Mouse (Mus musculus) T-cell, adult 2 months (primary cell): ENCODE results near the gene Pip4k2b.
"Not testable (repeated sequence)": the region's sequence is repeated elsewhere in the genome, so short reads cannot be mapped to it uniquely, and the experiment has no call there.

Experiments
- DNase-seq: peaks from one replicate; pipeline ENCODE4 v3.0.0; 2022; ENCODE audit warnings: low spot score

Pip4k2b gene

DNA sequence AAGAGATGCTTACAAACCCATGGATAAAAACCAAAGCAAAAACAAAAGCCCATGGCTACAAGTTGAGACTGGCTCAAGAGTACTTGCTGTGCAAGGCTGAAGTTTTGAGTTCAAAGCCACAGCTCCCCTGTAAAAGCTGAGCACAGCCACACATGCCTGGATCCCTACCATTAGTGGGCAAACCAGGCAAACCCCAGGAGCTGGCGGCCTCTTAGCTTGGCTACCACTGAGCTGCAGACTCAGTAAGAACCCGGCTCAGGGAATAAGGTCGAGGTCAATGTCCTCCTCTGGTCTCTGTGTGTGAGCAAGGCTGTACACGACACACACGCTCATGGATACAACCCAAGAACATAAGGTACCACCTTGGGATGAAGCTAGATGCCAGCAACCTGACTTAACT, 4.0 kb upstream of the Pip4k2b start:
- DNase-seq = no peak

DNA sequence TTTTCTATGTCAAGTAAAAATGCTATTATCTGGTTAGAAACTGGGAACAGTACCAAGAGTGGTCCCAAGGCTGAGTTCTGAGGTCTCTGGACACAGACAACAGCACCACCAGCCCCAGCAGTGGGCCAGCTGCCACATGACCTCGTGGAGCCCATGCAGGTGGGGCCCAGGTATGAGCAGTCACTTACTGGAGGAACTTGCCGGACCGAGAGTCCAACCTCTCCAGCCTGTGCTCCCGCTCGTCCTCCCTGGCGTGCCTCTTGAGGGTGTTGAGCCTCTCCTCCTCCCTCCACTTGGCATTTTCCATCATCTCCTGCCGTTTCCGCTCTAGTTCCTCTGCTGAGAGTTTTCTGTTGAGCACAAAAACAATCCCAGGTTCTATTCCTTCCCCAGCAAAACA, 3.3 kb upstream of the Pip4k2b start:
- no peak for DNase-seq

DNA sequence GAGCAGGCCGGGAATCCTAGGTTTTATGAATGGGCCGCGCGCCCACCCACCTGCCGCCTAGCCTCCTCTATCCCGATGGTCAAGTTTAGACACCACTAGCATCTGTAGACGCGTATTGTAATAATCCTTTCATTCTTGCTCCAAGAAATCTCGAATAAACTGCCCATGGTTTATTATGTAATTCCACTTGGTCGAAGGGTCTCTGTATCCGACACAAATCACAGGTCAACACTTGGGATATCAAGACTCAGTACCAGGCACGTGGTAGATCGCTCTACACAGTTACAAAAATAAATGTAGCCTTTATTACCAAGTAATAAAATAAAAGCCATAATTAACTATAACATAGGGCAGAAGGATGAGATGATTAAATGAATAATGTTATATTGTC, 822 bp upstream of the Pip4k2b start:
- no peak for DNase-seq

DNA sequence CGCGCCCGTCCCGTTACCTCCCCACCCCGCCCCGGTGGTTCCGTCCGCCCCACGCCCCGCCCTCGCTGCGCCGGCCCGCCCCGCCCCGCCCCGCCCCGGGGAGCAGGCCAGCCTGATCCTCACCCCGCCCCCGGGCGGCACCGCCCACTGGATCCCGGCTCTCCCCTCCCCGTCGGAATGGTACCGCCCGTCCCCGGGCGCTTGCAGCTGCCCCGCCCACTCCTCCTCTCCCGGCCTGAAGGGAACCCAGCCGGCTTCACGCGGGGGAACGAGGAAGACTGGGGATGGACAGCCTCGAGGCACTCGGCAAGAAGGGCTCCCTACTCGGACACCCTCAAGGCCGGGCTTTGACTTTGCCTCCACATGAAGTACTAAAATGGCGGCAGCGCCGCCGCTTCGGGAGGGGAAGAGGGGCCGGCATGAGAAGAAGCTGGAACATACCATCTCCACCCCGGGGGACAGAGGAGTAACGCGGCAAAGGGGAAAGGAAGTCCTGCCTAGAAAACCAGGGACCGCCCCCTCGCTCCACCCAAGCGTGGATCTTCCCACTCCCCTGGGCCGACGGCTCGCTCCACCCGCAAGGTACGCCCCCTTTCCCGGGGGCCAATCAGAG, 320 bp upstream of the Pip4k2b start:
- peak; percentile 96 for DNase-seq

DNA sequence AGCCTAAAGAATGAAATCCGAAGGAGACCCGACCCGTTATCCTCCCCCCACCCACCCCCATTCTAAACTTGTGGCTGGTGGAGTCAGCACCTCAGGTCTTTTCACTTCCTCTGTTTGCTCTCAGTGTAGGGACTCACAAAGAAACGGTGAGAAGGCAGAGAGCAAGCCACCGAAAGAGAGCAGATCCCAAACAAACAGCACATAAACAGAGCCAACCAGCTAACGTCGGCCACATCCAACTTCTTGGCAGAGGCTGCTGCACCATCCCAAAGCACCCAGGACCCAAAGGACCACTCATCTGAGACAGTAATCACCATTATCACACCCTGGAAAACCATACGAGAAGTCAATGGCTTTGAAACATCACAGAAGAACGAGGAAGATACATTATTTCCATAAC, 1.1 kb downstream of the Pip4k2b start:
- DNase-seq = no peak

DNA sequence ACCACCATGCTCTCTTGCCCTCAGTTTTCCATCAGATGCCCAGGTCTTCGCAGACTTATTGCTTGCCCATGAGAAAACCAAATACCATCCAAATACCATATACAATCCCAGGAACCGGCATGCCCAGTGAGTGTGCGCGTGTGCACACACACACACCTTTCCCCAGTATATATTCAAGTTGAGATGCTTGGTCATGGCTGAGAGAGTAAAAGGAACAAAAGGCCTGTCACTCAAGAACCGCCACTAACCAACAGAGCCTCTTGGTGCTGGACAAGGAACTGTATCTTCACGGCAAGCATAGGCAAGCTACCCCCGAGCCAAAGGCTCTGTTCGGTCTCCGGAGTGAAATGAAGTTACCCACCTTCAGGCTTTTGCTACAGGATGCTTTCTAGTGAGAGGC, 1.9 kb downstream of the Pip4k2b start:
- no peak for DNase-seq

DNA sequence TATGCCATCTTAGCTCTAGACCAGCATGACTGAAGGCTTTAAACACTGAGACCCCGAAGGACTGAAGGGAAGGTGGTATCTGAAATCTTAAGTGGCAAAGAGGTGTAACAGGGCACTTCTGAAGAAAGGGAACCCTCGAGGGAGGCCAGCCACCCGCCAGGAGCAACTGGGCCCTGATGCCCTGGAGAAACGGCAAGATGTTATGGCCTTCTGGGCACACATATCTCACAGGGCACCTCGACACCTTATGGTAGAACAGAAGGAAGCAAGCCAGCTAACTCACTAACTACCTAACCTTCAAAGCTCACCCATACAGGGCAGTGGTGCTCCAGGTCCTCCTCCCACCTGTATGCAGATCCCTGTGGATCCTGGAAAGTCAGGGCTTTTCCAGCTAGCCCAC, 2.3 kb downstream of the Pip4k2b start:
- DNase-seq = no peak

DNA sequence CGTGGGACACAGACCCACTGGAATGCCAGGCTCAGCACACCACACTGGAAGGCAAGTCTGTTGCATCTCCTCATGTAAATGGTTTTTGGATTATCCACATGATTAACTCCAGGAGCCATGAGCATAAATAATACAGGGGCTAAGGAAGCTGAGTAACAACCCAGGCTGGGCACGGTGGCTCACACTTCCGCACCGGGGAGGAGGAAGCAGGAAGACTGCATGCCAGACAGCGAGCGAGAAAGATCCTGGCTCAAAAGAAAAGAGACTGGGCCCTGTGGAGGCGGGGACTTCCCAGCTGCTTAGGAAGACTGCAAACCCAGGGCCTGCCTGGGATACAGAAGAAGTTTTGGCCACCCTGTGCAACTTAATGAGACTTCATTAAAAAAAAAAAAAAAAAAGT, 4.3 kb downstream of the Pip4k2b start:
- peak; percentile 30 for DNase-seq

DNA sequence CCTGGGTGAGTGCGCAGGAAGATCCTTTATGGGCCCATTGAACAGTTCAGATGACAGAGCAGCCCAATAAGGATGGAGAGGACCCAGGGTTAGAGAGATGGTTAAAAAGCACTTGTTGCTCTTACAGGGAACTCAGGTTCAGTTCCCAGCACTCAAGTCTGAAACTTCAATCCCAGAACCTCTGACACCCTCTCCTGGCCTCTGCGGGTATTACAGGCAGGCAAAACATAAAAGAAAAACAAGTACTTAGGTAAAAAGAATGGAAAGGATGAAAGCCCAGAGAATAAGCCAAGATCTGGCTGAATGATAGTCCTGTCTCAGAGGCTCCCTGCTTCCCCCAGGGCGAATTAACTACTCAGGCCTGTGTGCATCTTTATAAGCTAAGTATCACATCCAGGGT, 5.3 kb downstream of the Pip4k2b start:
- no peak for DNase-seq

DNA sequence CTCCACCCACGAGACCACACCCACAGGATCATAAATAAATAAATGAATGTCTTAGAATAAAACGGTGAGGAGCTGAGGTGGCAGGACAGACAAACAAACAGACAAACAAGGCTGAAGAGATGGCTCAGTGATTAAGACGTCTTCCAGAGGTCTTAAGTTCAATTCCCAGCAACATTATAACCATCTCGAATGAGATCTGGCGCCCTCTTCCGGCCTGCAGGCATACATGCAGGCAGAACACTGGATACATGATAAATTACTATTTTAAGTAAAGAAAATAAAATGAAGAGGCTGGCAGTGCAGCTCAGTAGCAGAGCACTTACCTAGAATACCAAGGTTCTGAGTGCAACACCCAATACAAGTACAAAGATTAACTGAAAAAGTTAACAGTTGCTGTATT, 5.8 kb downstream of the Pip4k2b start:
- peak; percentile 38 for DNase-seq

DNA sequence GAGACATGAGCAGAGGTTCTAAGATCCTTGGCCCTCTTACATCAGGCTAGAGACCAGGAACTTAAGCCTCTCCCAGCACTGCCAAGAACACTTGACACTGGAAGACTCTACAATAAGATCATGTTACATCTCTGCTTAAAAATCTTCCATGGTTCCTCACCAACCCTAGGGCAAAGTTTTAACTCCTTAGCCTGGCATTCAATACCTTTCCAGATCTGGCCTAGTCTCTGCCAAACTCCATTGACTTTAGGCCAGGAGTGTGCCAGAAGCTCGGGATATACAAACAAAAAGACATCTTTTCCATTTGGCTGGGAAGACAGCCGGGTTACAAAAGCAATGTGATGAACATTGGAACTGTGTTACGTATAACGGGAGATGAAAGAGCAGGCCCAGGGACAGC, 6.9 kb downstream of the Pip4k2b start:
- DNase-seq = no peak

DNA sequence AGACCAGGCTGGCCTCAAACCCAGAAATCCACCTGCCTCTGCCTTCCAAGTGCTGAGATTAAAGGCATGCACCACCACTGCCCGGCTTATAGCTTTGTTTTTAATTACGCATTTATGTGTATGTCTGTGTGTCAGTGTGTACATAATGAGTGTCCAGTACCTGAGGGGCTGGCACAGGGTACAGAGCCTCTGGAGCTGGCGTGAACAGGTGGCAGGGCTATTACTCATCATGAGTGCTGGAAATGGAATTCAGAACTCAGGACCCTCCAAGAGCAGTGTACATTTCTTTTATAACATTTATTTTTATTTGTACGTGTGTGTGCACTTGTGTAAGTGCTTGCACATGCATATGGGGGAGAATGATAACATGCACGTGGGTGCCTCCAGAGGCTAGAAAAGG, 7.9 kb downstream of the Pip4k2b start:
- DNase-seq = no peak

DNA sequence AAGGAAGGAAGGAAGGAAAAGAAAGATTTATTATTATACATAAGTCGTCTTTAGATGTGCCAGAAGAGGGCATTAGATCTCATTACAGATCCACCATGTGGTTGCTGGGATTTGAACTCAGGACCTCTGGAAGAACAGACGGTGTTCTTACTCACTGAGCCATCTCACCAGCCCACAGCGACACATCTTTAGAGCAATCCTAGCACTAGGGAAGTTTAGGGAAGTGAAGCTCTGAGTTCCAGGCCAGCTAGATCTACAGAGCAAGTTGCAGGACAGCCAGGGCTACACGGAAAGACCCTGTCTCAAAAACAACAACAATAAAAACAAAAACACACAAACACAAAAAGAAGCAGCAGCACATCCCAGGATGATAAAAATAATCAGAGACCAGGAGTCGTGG, 9.7 kb downstream of the Pip4k2b start:
- not testable (repeated sequence) for DNase-seq

DNA sequence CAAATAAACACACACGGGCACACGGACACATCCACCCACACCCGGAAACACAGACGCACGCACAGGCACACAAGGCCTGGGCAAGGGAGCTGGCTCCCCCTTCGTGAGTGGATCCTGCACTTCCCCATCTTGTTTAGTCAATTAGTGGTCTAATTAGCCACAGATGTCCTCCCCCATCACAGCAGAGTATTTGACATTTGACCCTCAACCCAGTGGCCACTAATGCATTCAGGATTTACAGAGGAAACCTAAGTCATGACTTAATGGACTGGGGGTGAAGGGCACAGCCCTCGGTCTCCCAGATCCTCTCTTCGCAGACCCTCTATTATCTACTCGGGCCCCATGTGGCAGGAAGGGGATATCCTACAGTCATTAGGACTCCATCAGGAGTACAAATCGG, 10.8 kb downstream of the Pip4k2b start:
- DNase-seq = no peak

DNA sequence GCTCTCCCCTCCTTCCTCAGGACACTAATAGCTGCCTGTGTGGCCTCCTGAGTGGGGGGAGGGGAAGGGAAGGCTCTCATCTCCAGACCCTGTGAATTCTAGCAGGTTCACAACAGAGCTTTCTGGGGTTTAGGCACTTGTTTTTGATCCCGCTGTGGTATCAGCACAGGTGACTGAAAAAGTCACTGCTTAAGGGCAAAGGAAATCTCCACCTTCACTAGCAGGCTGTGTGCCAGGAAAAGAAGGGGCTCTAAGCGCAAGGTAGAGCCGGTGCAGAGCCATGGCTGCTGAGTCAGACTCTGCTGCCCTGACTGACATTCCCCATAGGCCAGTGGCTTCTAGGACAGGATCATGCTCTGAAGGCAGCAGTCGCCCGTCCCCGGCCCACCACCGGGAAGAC, 15.8 kb downstream of the Pip4k2b start:
- peak; percentile 34 for DNase-seq

DNA sequence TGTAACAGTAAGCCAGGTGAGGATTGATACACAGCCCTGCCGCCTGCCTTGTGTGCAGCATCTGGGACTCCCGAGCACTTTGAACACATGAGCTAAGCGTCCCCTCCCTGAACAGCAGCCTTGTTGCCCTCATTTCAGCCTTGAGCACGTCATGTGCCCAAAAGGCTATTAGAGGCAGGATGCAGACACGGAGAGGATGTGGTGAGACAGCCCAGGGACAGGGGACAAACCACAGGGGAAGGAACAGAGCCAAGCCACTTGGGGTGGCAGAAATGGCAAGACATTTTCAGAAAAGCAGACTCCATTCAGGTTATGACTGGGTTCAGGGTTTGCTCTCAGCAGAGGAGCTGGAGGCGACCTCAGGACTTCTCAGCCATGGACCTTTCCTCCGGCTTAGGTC, 16.2 kb downstream of the Pip4k2b start:
- peak; percentile 86 for DNase-seq

DNA sequence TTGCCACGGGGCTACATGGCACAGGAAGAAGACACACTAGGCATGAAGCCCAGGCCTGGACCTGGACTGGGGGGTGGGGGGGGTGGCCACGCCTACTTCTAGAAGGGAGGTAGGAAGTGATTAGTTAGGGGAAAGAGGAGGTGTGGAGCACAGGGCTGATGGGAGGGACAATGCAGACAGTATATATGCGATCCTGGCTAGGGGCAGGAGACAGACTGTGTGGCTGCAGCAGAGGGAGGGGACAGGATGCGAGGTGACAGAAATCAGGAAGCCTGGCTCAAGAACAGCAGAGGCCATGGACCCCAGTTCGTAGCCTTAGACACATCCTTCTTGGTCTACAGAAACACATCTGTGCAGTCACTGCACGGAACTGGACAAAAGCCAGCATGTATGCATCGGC, 20.8 kb downstream of the Pip4k2b start:
- DNase-seq = no peak

DNA sequence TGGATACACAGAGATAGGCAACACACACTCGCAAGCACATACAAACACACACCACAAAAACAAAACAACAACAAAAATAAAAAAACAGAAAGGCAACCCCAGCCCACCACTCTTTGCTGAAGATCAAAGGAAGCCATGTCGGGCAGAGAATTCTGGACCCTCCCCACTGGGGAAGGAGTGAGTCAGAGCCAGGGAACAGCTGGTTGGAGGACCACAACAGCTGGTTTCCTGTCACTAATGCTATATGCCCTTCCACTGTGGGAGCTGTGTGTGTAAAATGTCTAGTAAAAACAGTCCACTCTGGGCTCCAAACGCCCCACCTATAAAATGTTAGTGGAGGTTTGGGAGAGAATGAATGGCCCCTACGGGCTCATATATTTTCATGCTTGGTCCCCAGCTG, 23.2 kb downstream of the Pip4k2b start:
- DNase-seq = no peak

DNA sequence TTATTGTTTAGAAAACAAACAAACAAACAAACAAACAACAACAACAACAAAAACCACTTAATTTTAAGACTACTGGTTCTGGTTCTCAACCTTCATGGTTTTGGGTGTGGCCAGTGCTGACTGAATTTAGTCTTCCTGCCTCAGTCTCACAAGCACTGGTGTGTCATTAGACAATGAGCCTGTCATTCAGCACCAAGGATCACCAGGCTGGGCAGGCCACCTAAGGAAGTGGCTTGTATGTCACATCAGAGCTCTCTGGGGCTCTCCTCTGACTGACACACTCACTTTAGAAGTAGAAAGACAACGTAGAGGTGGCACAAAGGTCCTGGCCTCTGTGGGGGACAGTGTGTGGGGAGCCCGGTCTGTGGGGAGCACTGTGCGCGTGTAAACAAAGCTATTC, 25.5 kb downstream of the Pip4k2b start:
- peak; percentile 55 for DNase-seq

DNA sequence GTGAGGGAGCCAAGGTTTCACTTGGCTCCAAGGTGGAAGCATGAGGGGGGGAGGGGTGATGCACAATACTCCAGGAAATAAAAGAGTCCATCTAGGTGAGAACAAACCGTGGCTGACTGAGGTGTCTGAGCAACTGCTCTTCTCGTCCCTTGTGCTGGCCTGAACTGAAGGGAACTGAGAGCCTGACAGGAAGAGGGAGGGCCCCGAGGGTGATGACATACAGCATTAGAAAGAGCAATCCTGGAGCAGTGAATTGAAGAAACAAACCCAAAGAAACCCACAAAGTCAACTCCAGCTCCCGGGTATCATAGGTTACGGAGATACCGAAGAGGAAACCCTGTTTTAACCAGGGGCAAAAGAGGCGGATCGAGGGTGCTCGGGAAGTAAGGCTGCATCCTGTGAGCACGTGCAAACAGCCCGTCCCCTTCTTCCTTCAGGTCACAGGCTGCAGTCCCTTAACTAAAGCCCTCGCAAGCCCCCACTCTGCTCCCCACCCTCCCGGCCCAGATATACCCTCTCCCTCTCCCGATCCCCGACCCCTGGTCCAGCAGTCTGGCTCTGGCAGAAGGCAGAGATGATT, 26.1 kb downstream of the Pip4k2b start:
- DNase-seq = peak; percentile 84

DNA sequence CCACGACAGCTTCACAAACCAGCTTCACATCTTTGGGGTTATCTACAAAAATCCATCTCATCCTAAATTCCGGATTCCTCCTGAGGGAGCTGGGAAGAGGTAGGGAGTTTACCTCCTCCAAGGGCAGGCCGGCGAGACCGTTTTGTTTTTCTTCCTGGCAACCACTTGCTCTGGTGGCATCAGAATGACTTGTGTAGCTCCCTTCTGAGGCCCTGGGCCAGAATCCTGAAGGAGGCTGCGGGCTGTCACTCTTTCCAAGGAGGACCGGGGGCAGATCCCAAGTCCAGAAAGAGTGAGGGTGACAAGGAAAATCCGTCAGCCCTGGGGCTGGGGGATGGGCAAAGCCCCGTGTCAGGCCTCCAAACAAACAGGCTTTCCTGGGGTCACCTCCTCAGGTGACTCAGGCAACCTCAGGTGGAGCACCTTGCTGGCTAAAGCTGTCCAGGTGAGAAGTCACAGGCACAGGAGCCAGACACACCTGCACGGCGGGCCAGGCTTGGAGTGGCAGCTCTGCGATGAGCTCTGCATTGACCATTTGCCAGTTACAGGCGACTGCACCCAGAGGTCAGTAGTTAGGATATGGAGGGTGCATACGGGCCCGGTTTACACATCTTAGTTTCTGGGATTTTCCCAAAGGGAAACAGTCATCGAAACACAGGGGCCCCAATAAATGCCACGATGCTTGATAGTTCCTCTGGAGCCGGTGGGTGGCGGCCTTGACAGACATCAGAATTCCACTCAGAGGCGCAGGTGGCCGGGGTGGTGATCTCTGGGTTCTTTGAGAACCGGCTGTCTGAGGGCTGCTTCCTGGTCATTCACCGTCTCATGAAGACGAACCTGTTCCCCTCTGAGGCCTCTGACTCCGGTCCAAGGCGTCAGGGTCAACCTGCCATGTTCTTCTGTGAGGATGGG, 26.9 kb downstream of the Pip4k2b start:
- DNase-seq = no peak

DNA sequence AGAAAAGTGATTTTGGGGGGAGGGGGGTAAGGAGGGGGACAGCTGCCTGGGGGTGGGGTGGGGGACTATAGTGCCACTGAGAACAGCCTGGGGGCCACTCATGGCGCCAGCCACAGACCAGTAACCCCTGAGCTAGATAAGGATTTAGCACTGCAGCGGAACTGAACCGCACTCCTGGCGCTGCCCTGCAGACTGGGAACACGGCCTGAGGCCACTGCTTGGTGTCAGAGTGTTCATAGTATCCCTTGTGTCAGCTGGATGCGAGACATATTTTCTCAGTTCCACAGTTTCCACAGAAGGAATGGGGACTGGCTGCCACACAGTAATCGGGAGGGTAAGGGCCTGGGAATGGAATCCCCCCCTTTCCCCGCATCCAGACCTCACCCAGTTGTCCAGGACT, 28.5 kb downstream of the Pip4k2b start:
- DNase-seq = no peak
